Mouse (Mus musculus) limb, embryonic 14.5 days (tissue): ENCODE measurements around the gene Asxl2. TPM values are rescaled to one million over a fixed set of nuclear protein-coding genes. Genes with fewer than 3 reads are reported as not detected.

Experiments used
- ATAC-seq: fragments of 200-750 bp; cut with Nextera tagmentation; 2 replicates; pipeline ENCODE4 v1.8.0; 2017; ENCODE audit warnings: low read depth, moderate number of reproducible peaks, moderate TSS enrichment; ENCODE audit not compliant: low FRiP score
- DNase-seq: peaks from one replicate; pipeline ENCODE4 v3.0.0-alpha.2; 2015; ENCODE audit warnings: low spot score
- H3K27ac ChIP-seq: fragments of 300-500 bp; sonication (generic); replicated peaks from 2 replicates; pipeline ENCODE4 v1.5.1; 2014; ENCODE audit warnings: low read depth, mild to moderate bottlenecking, low read length, moderate library complexity, mixed read lengths
- H3K27me3 ChIP-seq: fragments of 300-500 bp; sonication (generic); 2 replicates; pipeline ENCODE4 v1.6.1; 2014; ENCODE audit warnings: low read length, mixed read lengths; ENCODE audit not compliant: control insufficient read depth, insufficient read depth
- H3K36me3 ChIP-seq: fragments of 300-500 bp; sonication (generic); 2 replicates; pipeline ENCODE4 v1.6.1; 2014; ENCODE audit warnings: mild to moderate bottlenecking, low read length, moderate library complexity, mixed read lengths; ENCODE audit not compliant: control insufficient read depth, insufficient read depth
- H3K4me1 ChIP-seq: fragments of 300-500 bp; sonication (generic); 2 replicates; pipeline ENCODE4 v1.6.1; 2014; ENCODE audit warnings: antibody characterized with exemption, low read length, mixed read lengths; ENCODE audit not compliant: control insufficient read depth, insufficient read depth
- H3K4me2 ChIP-seq: fragments of 300-500 bp; sonication (generic); replicated peaks from 2 replicates; pipeline ENCODE4 v1.6.1; 2014; ENCODE audit warnings: low read depth, mild to moderate bottlenecking, low read length, moderate library complexity; ENCODE audit not compliant: severe bottlenecking
- H3K4me3 ChIP-seq: fragments of 300-500 bp; sonication (generic); replicated peaks from 2 replicates; pipeline ENCODE4 v1.5.1; 2014; ENCODE audit warnings: low read length
- H3K9ac ChIP-seq: fragments of 300-500 bp; sonication (generic); 2 replicates; pipeline ENCODE4 v1.6.1; 2014; ENCODE audit warnings: mild to moderate bottlenecking, low read depth, low read length, moderate library complexity; ENCODE audit not compliant: severe bottlenecking
- H3K9me3 ChIP-seq: fragments of 300-500 bp; sonication (generic); 2 replicates; pipeline ENCODE4 v1.6.1; 2016; ENCODE audit warnings: low read length; ENCODE audit not compliant: control insufficient read depth
- POLR2A ChIP-seq: fragments of 200-500 bp; IDR thresholded peaks from 2 replicates; pipeline ENCODE4 v1.8.0; 2012; ENCODE audit warnings: inconsistent platforms, mild to moderate bottlenecking, moderate library complexity, borderline replicate concordance; ENCODE audit not compliant: insufficient read depth, insufficient read length; ENCODE audit errors: extremely low read depth
- WGBS: fragments of 180-500 bp; shearing (Covaris S2); extraction: QIAGEN DNeasy Blood & Tissue Kit; methylation state at CpG from one replicate; pipeline ENCODE4 v1.1.7; 2014; 5-methylcytosine and 5-hydroxymethylcytosine counted together
- polyA plus RNA-seq, 2 experiments: library from polyadenylated mRNA; depleted of rRNA in 1 of 2; stranded (reverse) in 1 of 2; unstranded in 1 of 2; fragments of >200 nt; fragmentation: Nextera tagmentation in 1 of 2; extraction: Ambion mirVana in 1 of 2; gene quantifications; 2 replicates each; pipeline versions ENCODE4 v1.2.1 to v1.2.3; 2012 to 2014

The Asxl2 gene
- polyA plus RNA-seq, 2 experiments = 13.6 to 14.7 TPM

- peaks cover 9% of the 10 kb centered on the region; the same call in 1 of the 2 replicates for H3K4me1 ChIP-seq
- under 1% methylated on average over 55 of the region's 65 CpGs for WGBS
- H3K27me3 ChIP-seq = no peaks in the 10 kb centered on the region
- peak overlapping the region; percentile 94 for H3K27ac ChIP-seq
- peak; percentile 83 for DNase-seq
- no peaks in the 10 kb centered on the region for H3K36me3 ChIP-seq
- peak overlapping the region; percentile 91 for H3K9ac ChIP-seq
- no peaks in the 10 kb centered on the region for H3K9me3 ChIP-seq
- H3K4me2 ChIP-seq = peak overlapping the region; percentile 46
- H3K4me3 ChIP-seq = peak overlapping the region; percentile 98
- ATAC-seq = peak; percentile 38
- TF ChIP-seq POLR2A = no peak
Observed at GRCm38 (mm10) chr12:3427067-3427889, 621 bp downstream of the Asxl2 start.

DNA sequence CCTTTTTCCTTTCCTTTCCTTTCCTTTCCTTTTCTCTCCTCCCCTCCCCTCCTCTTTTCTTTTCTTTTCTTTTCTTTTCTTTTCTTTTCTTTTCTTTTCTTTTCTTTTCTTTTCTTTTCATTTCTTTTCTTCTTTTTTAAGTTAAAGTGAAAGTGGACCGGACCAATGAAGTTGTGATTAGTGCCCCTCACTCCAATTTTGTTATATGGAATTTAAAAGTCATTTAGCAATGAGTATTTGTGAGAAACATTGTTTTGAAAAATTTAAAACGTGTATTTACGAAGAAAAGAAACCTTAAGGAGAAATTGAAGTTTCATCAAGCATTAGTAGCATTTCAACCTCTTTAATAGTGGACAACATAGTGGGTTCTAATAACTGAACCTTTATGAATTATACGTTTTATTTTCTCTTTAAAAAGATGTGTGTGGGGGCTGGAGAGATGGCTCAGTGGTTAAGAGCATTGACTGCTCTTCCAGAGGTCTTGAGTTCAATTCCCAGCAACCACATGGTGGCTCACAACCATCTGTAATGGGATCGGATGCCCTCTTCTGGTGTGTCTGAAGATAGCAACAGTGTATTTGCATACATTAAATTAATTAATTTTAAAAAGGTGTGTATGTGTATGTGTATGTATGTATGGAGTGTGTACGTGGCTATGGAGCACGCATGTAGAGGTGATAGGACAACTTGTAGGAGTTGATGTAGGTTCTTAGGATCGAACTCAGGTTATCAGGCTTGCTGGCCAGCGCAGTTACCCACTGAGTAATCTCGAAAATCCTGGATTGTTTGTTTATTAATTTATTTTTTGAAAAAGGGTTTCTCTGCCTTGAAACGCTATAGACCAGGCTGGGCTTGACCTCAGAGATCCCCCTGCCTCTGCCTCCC, 1.5 kb downstream of the Asxl2 start:
- Histone ChIP-seq H3K4me3 (peak overlapping the region; percentile 98), H3K4me1 (peaks cover 9% of the 10 kb centered on the region; the same call in 1 of the 2 replicates), H3K9ac (no peak overlapping the region), H3K27me3 (no peaks in the 10 kb centered on the region), H3K36me3 (no peaks in the 10 kb centered on the region), H3K27ac (peak overlapping the region; percentile 94; the same call in 1 of the 2 replicates), H3K4me2 (peak overlapping the region; percentile 46), H3K9me3 (no peaks in the 10 kb centered on the region)
- no peak for ATAC-seq
- TF ChIP-seq POLR2A = no peak
- WGBS = 68% methylated on average over 11 of the region's 11 CpGs
- DNase-seq = no peak

DNA sequence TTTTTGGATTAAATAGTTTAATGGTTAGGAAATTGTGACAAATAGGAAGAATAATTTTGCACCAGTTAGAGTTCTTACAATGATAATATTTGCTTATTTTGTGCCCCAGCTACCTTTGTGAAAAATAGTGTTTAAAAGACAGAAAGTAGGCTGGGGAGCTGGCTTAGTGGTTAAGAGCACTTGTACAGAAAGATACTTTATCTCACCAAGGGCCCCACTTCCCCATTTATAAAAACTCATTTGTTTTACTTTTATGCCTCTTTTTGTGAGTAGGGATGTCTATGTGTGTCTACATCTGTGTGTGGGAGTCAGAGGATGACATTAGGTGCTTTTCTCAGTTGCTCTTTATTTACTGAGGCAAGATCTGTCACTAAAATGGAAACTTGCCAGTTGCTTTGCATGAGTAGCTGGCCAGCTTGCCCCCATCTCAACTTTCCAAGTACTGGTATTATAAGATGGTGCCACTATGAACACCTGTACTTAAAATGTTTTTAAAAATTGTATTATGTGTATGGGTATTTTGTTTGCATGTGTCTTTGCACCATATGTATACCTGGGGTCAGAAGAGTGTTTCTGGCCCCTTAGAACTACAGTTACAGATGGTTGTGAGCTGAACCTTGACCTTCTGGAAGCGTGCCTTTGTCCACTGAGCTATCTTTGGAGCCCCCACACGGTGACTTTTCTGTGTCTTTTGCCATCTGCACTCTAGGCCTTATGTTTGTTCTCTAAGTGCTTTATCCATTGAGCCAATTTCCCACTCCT, 3.2 kb downstream of the Asxl2 start:
- ATAC-seq (no peak), DNase-seq (no peak)
- TF ChIP-seq POLR2A = no peak
- H3K9ac ChIP-seq = no peak overlapping the region
- peaks cover 9% of the 10 kb centered on the region; the same call in 1 of the 2 replicates for H3K4me1 ChIP-seq
- 0 out of 2 replicates have a peak, but pooled peaks cover 4% of the 10 kb centered on the region for H3K36me3 ChIP-seq
- no peaks in the 10 kb centered on the region for H3K27me3 ChIP-seq
- no peak overlapping the region for H3K27ac ChIP-seq
- 84% methylated on average over 2 of the region's 2 CpGs for WGBS
- H3K9me3 ChIP-seq = no peaks in the 10 kb centered on the region
- no peak overlapping the region for H3K4me2 ChIP-seq
- H3K4me3 ChIP-seq = no peak overlapping the region

DNA sequence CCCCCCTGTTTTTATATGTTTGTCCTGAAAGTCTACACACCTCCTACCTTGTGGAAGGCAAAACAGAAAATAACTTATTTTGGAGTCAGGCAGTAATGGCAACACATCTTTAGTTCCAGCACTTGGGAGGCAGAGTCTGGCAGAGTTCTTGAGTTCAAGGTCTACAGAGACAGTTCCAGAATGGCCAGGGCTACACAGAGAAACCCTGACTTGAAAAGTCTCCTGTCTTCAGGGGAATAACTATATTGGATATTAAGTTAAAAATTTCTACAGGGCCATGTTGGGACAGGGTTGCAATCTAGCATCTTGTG, 3.7 kb downstream of the Asxl2 start:
- H3K4me2 ChIP-seq = no peak overlapping the region
- 0 out of 2 replicates have a peak, but pooled peaks cover 4% of the 10 kb centered on the region for H3K36me3 ChIP-seq
- H3K27ac ChIP-seq = no peak overlapping the region
- TF ChIP-seq POLR2A = no peak
- no peak for DNase-seq
- H3K9me3 ChIP-seq = no peaks in the 10 kb centered on the region
- no peak for ATAC-seq
- H3K27me3 ChIP-seq = no peaks in the 10 kb centered on the region
- no peak overlapping the region for H3K9ac ChIP-seq
- H3K4me1 ChIP-seq = peaks cover 8% of the 10 kb centered on the region; the same call in 1 of the 2 replicates
- no peak overlapping the region for H3K4me3 ChIP-seq

GRCm38 (mm10) chr12:3430985-3431384, 4.3 kb downstream of the Asxl2 start:
- DNase-seq (no peak), ATAC-seq (no peak)
- no peak overlapping the region for H3K9ac ChIP-seq
- 0 out of 2 replicates have a peak, but pooled peaks cover 4% of the 10 kb centered on the region for H3K36me3 ChIP-seq
- H3K27ac ChIP-seq = no peak overlapping the region
- TF ChIP-seq POLR2A = no peak
- 0 out of 2 replicates have a peak, but pooled peaks cover 5% of the 10 kb centered on the region for H3K4me1 ChIP-seq
- H3K27me3 ChIP-seq = no peaks in the 10 kb centered on the region
- no peaks in the 10 kb centered on the region for H3K9me3 ChIP-seq
- H3K4me3 ChIP-seq = no peak overlapping the region
- no peak overlapping the region for H3K4me2 ChIP-seq
